Mouse (Mus musculus) small intestine, adult 2 months (tissue): ENCODE data around the gene BC017158.

Source experiments
- CTCF ChIP-seq: fragments of 200-500 bp; IDR thresholded peaks from 2 replicates; pipeline ENCODE4 v1.5.1; 2012; ENCODE audit warnings: low read depth, mild to moderate bottlenecking, control low read depth, inconsistent platforms, low read length, moderate library complexity, mixed read lengths; ENCODE audit not compliant: insufficient replicate concordance, insufficient read length; ENCODE audit errors: extremely low read depth
- POLR2A ChIP-seq: fragments of 200-500 bp; IDR thresholded peaks from 2 replicates; pipeline ENCODE4 v1.6.1; 2012; ENCODE audit warnings: low read depth, mild to moderate bottlenecking, control low read depth, inconsistent platforms, low read length, moderate library complexity

DNA sequence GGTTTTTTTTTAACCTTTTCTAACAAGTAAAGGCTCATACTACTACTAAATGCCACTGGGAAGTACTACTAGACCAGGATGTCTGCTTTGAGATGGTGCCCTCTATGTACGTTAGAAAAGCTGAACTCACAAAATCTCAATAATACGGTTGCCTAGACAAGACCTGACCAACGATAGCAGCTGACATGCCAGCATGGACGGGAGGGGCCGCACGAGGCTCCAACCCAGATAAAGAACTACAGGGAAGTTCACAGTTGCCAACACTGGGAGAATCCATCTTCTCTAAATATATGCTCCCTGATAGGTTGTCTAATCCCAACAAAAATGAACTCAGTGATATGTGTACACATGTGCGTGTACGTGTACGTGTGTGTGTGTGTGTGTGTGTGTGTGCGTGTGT is 3.2 kb downstream of the BC017158 start:
- TF ChIP-seq POLR2A: no peak
- TF ChIP-seq CTCF: no peak
